In the genomic region with DNA sequence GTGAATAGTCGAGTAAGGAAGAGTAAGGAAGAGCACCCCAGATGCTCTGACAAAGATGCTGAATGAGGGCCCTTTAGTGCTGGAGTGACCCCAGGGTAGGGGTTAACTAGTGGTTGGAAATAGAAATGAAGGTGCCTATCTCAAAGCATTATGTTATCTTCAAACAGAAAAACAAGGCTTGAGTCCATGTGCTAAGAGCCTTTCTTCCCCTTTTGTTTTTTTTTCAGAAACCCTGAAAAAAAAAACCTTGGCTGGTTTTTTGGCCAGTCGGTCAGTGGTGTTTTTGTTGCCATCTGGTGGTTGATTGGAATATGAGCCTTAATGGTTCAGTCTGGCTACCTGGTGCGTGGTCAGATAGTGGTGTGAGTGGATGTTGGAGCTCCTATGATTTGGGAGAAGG, we compare ENCODE assay signal across 9 mouse cellular contexts. TPM values are rescaled to one million over a fixed set of nuclear protein-coding genes. Genes with fewer than 3 reads are reported as not detected.
DNase-seq lines count a peak whose midpoint lies in the region; ATAC-seq and TF ChIP-seq lines count a peak whose summit lies in the region.
"Had no signal": no experiment of that assay in that cellular context is flagged by ENCODE, and none has a peak within 500 bp of the region (broad histone marks: within the 10 kb centered on the region; RNA-seq: fewer than 3 reads in every experiment).

No protein-coding gene starts in this region.

- TF ChIP-seq CTCF in heart, postnatal 0 days (IDR thresholded peaks at IDR 0.05; ENCODE audit: low read depth): peak; percentile 52
- TF ChIP-seq CTCF in spleen, adult 2 months (IDR thresholded peaks at IDR 0.05; ENCODE audit: extremely low read depth, insufficient read depth, insufficient read length, insufficient replicate concordance): peak; percentile 22; the same call in 1 of the 2 replicates
- TF ChIP-seq CTCF in stomach, postnatal 0 days (IDR thresholded peaks at IDR 0.05; ENCODE audit: low read depth): peak; percentile 73

- 25% methylated on average over 3 of the region's 3 CpGs for WGBS in heart, postnatal 0 days
- 16% methylated on average over 3 of the region's 3 CpGs for WGBS in heart, embryonic 11.5 days (ENCODE audit: insufficient replicate concordance)
- WGBS in spleen, adult 2 months: 34% methylated on average over 3 of the region's 3 CpGs
- WGBS in embryonic facial prominence, embryonic 14.5 days: 23% methylated on average over 3 of the region's 3 CpGs
- WGBS in stomach, postnatal 0 days: 19% methylated on average over 3 of the region's 3 CpGs

- no peaks in the 10 kb centered on the region for H3K4me1 ChIP-seq in heart, postnatal 0 days (ENCODE audit: control insufficient read depth, insufficient read depth)
- no peaks in the 10 kb centered on the region for H3K4me1 ChIP-seq in heart, embryonic 11.5 days (ENCODE audit: control insufficient read depth, insufficient read depth, low read length)
- H3K4me1 ChIP-seq in spleen, adult 2 months (ENCODE audit: control insufficient read depth, insufficient read depth, insufficient read length): peaks cover 13% of the 10 kb centered on the region
- H3K4me1 ChIP-seq in embryonic facial prominence, embryonic 14.5 days (ENCODE audit: control insufficient read depth, insufficient read depth, low read length): no peaks in the 10 kb centered on the region
- no peaks in the 10 kb centered on the region for H3K4me1 ChIP-seq in stomach, postnatal 0 days (replicated peaks; ENCODE audit: control insufficient read depth, insufficient read depth)
- H3K4me1 ChIP-seq: neural tube, embryonic 12.5 days had no signal

- peak; percentile 39 for DNase-seq in heart, postnatal 0 days (ENCODE audit: low spot score)
- DNase-seq in spleen, adult 2 months (ENCODE audit: low read depth in 1 of 2, low spot score in 2 of 2): no peak
- no peak for DNase-seq in spleen, adult 12 weeks (ENCODE audit: low spot score)
- DNase-seq in embryonic facial prominence, embryonic 14.5 days (ENCODE audit: low spot score): peak; percentile 14
- DNase-seq in stomach, postnatal 0 days (ENCODE audit: low spot score): no peak
- no peak for DNase-seq in right cerebral cortex, postnatal 25 days
- DNase-seq in gastrocnemius, postnatal 4 days (ENCODE audit: low spot score in 2 of 2): no peak

- no peak overlapping the region for H3K9ac ChIP-seq in heart, postnatal 0 days (replicated peaks; ENCODE audit: low read depth, low read length)
- H3K9ac ChIP-seq in heart, embryonic 11.5 days (ENCODE audit: low read depth, low read length): no peak overlapping the region
- no peak overlapping the region for H3K9ac ChIP-seq in embryonic facial prominence, embryonic 14.5 days (ENCODE audit: low read depth, low read length)
- H3K9ac ChIP-seq in stomach, postnatal 0 days (ENCODE audit: low read length): no peak overlapping the region
- H3K9ac ChIP-seq: neural tube, embryonic 12.5 days had no signal

- ATAC-seq in heart, postnatal 0 days (ENCODE audit: insufficient read depth, low read depth): no peak
- no peak for ATAC-seq in heart, embryonic 11.5 days (replicated peaks; ENCODE audit: insufficient number of reproducible peaks, low FRiP score, low TSS enrichment)
- no peak for ATAC-seq in embryonic facial prominence, embryonic 14.5 days (ENCODE audit: low read depth)
- no peak for ATAC-seq in stomach, postnatal 0 days (ENCODE audit: low FRiP score, low TSS enrichment)

- no peak overlapping the region for H3K4me2 ChIP-seq in heart, postnatal 0 days (ENCODE audit: low read depth, low read length)
- H3K4me2 ChIP-seq in heart, embryonic 11.5 days: no peak overlapping the region
- no peak overlapping the region for H3K4me2 ChIP-seq in embryonic facial prominence, embryonic 14.5 days (ENCODE audit: low read depth, low read length)
- H3K4me2 ChIP-seq in stomach, postnatal 0 days (replicated peaks; ENCODE audit: low read depth): no peak overlapping the region
- H3K4me2 ChIP-seq: neural tube, embryonic 12.5 days had no signal

- no peak overlapping the region for H3K4me3 ChIP-seq in heart, postnatal 0 days (ENCODE audit: low read depth, low read length)
- no peak overlapping the region for H3K4me3 ChIP-seq in heart, embryonic 11.5 days (ENCODE audit: low read depth, low read length)
- no peak overlapping the region for H3K4me3 ChIP-seq in spleen, adult 2 months (ENCODE audit: extremely low read depth, insufficient read depth, insufficient read length)
- H3K4me3 ChIP-seq in embryonic facial prominence, embryonic 14.5 days (ENCODE audit: low read depth, low read length): no peak overlapping the region
- no peak overlapping the region for H3K4me3 ChIP-seq in stomach, postnatal 0 days (ENCODE audit: low read depth, low read length)
- H3K4me3 ChIP-seq: neural tube, embryonic 12.5 days had no signal

- no peak for TF ChIP-seq EP300 in heart, postnatal 0 days (IDR thresholded peaks at IDR 0.05; ENCODE audit: low read depth)
- no peak for TF ChIP-seq EP300 in stomach, postnatal 0 days (optimal IDR thresholded peaks at IDR 0.05)

- H3K27me3 ChIP-seq in heart, postnatal 0 days (ENCODE audit: control insufficient read depth, insufficient read depth, low read length): no peaks in the 10 kb centered on the region
- H3K27me3 ChIP-seq in heart, embryonic 11.5 days (ENCODE audit: control insufficient read depth, insufficient read depth, low read length): no peaks in the 10 kb centered on the region
- no peaks in the 10 kb centered on the region for H3K27me3 ChIP-seq in spleen, adult 2 months (ENCODE audit: control insufficient read depth, insufficient read depth, low read length)
- no peaks in the 10 kb centered on the region for H3K27me3 ChIP-seq in embryonic facial prominence, embryonic 14.5 days (replicated peaks; ENCODE audit: control insufficient read depth, insufficient read depth, low read length)
- H3K27me3 ChIP-seq in stomach, postnatal 0 days (ENCODE audit: control insufficient read depth, insufficient read depth, low read length): no peaks in the 10 kb centered on the region
- H3K27me3 ChIP-seq: neural tube, embryonic 12.5 days had no signal

- H3K9me3 ChIP-seq in heart, postnatal 0 days (replicated peaks; ENCODE audit: control insufficient read depth, low read length): no peaks in the 10 kb centered on the region
- peaks cover 3% of the 10 kb centered on the region; the same call in 1 of the 2 replicates for H3K9me3 ChIP-seq in heart, embryonic 11.5 days (replicated peaks; ENCODE audit: control insufficient read depth, low read length)
- no peaks in the 10 kb centered on the region for H3K9me3 ChIP-seq in embryonic facial prominence, embryonic 14.5 days (ENCODE audit: control insufficient read depth, low read length)
- no peaks in the 10 kb centered on the region for H3K9me3 ChIP-seq in stomach, postnatal 0 days (ENCODE audit: control insufficient read depth, low read length)
- H3K9me3 ChIP-seq: neural tube, embryonic 12.5 days had no signal

- no peaks in the 10 kb centered on the region for H3K36me3 ChIP-seq in heart, postnatal 0 days (replicated peaks; ENCODE audit: control insufficient read depth, insufficient read depth, low read length)
- H3K36me3 ChIP-seq in heart, embryonic 11.5 days (ENCODE audit: control insufficient read depth, insufficient read depth, low read length): no peaks in the 10 kb centered on the region
- H3K36me3 ChIP-seq in spleen, adult 2 months (ENCODE audit: control insufficient read depth, insufficient read depth, low read length): no peaks in the 10 kb centered on the region
- no peaks in the 10 kb centered on the region for H3K36me3 ChIP-seq in embryonic facial prominence, embryonic 14.5 days (ENCODE audit: control insufficient read depth, insufficient read depth, low read length)
- no peaks in the 10 kb centered on the region for H3K36me3 ChIP-seq in stomach, postnatal 0 days (ENCODE audit: control insufficient read depth, insufficient read depth, low read length)
- H3K36me3 ChIP-seq: neural tube, embryonic 12.5 days had no signal

- TF ChIP-seq POLR2A in spleen, adult 2 months (IDR thresholded peaks at IDR 0.05; ENCODE audit: low read depth, low read length): no peak

- no peak overlapping the region for H3K27ac ChIP-seq in heart, postnatal 0 days (ENCODE audit: low read depth)
- no peak overlapping the region for H3K27ac ChIP-seq in heart, embryonic 11.5 days (ENCODE audit: low read depth, low read length)
- peak overlapping the region; percentile 23; the same call in 1 of the 2 replicates for H3K27ac ChIP-seq in spleen, adult 2 months (ENCODE audit: insufficient read depth, low read length)
- no peak overlapping the region for H3K27ac ChIP-seq in embryonic facial prominence, embryonic 14.5 days (replicated peaks; ENCODE audit: low read depth, low read length)
- H3K27ac ChIP-seq in stomach, postnatal 0 days (replicated peaks): no peak overlapping the region
- H3K27ac ChIP-seq: neural tube, embryonic 12.5 days had no signal

RNA-seq across cellular contexts. Expression of gene Kcna2, which starts 19.7 kb away (rescaled TPM):
- total RNA-seq in heart, postnatal 0 days (2014; rRNA removed; ENCODE audit: low replicate concordance): 0.99 and 1.2 TPM in 2 replicates
- 0.01 and 0.07 TPM in 2 replicates for polyA plus RNA-seq in heart, postnatal 0 days (2015; fragmentation: Nextera tagmentation; extraction: Ambion mirVana)
- polyA plus RNA-seq in heart, embryonic 11.5 days (2014; fragmentation: Nextera tagmentation; extraction: Ambion mirVana): 0.06 and 0.13 TPM in 2 replicates
- 2.5 and 3.8 TPM in 2 replicates for polyA plus RNA-seq in spleen, adult 2 months (2012; rRNA removed)
- 0.42 and 0.46 TPM in 2 replicates for polyA plus RNA-seq in embryonic facial prominence, embryonic 14.5 days (2014; fragmentation: Nextera tagmentation; extraction: Ambion mirVana)
- polyA plus RNA-seq in stomach, postnatal 0 days (2015; fragmentation: Nextera tagmentation; extraction: Ambion mirVana): 0.13 and 0.16 TPM in 2 replicates
- total RNA-seq in gastrocnemius, postnatal 4 days (2021): 1 to 10 TPM; 2.8 to 4.1 TPM

RNA-seq across cellular contexts. Expression of gene Kcna3, which starts 45.3 kb away (rescaled TPM):
- total RNA-seq in heart, postnatal 0 days (2014; rRNA removed; ENCODE audit: low replicate concordance): 1.7 TPM in 1 of 2 replicates, not detected in the other
- polyA plus RNA-seq in heart, postnatal 0 days (2015; fragmentation: Nextera tagmentation; extraction: Ambion mirVana): 0.10 and 0.19 TPM in 2 replicates
- polyA plus RNA-seq in heart, embryonic 11.5 days (2014; fragmentation: Nextera tagmentation; extraction: Ambion mirVana): 0.82 and 1.4 TPM in 2 replicates
- 21.0 and 32.2 TPM in 2 replicates for polyA plus RNA-seq in spleen, adult 2 months (2012; rRNA removed)
- 1.0 and 1.2 TPM in 2 replicates for polyA plus RNA-seq in embryonic facial prominence, embryonic 14.5 days (2014; fragmentation: Nextera tagmentation; extraction: Ambion mirVana)
- 0.15 and 0.34 TPM in 2 replicates for polyA plus RNA-seq in stomach, postnatal 0 days (2015; fragmentation: Nextera tagmentation; extraction: Ambion mirVana)
- under 1 TPM; 0.54 to 0.98 TPM for total RNA-seq in gastrocnemius, postnatal 4 days (2021)

Comparison
In these comparisons a context has a peak if more than half of its experiments do, and no peak if none do; other contexts are left out.
1. DNase-seq: peak in heart, postnatal 0 days (single experiment) and embryonic facial prominence, embryonic 14.5 days (single experiment); none in spleen, adult 2 months (0 of 2), spleen, adult 12 weeks (single experiment), stomach, postnatal 0 days (single experiment), right cerebral cortex, postnatal 25 days (single experiment) and gastrocnemius, postnatal 4 days (0 of 2).
2. CTCF ChIP-seq: peak in every context shown above with its lines; median percentile 73 in stomach, postnatal 0 days; 52 in heart, postnatal 0 days; 22 in spleen, adult 2 months.